Mouse (Mus musculus): ENCODE measurements around the gene Bmper.

The Bmper gene

DNA sequence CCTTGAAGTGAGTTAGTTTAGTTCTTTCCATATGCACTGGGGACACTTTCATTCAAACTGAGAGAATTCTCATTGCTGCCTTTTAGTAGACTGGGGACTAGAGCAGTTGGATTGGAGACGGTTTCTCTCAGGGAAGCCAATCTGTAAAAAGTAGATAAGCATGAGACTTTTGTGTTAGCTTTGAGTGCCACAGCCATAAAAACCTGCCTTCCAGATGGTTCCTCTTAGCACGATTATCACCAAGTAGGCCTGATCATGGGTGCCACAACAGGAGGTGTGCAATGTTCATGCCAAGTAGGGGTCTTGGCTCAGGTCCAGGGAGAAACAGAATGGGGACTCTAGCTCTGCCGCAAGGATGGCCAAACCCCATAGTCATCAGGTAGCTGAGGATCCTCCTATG, 210.4 kb downstream of the Bmper start:
- DNase-seq (ENCODE audit: low spot score in 2 of 2), result no peak

GRCm38 (mm10) chr9:23436751-23437150, 213.9 kb downstream of the Bmper start:
- DNase-seq (ENCODE audit: low spot score in 2 of 2), result no peak

GRCm38 (mm10) chr9:23438662-23439061, 215.8 kb downstream of the Bmper start:
- no peak for DNase-seq (ENCODE audit: low spot score in 2 of 2)

DNA sequence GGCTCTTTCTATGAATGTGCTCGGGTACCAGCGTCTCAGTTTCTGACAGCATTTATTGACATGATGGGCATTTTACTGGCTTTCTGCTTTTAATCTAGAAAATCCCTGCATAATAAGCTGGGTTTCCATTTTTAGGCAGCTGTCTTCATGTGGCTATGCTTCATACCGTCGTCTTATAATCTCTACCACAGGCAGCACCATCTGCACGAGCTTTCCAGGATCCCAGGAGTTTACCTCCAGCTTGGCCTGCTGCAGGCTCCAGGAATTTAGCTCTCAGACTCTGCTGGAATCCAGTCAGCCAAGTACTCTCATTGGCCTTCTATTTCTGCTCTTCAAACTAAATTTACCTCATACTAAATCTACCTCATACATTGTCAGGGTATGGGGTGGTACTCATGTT, 219.3 kb downstream of the Bmper start:
- DNase-seq (ENCODE audit: low spot score in 2 of 2), result no peak

- no peak for DNase-seq (ENCODE audit: low spot score in 2 of 2)
These were observed 222.1 kb downstream of the Bmper start for GRCm38 (mm10) chr9:23444975-23445374.

- DNase-seq (ENCODE audit: low spot score in 2 of 2), result no peak
These were observed 224.5 kb downstream of the Bmper start for GRCm38 (mm10) chr9:23447271-23447961.

GRCm38 (mm10) chr9:23453309-23453708, 230.4 kb downstream of the Bmper start:
- no peak for DNase-seq (ENCODE audit: low spot score in 2 of 2)

GRCm38 (mm10) chr9:23457186-23457585, 234.3 kb downstream of the Bmper start:
- DNase-seq (ENCODE audit: low spot score in 2 of 2), result no peak

DNA sequence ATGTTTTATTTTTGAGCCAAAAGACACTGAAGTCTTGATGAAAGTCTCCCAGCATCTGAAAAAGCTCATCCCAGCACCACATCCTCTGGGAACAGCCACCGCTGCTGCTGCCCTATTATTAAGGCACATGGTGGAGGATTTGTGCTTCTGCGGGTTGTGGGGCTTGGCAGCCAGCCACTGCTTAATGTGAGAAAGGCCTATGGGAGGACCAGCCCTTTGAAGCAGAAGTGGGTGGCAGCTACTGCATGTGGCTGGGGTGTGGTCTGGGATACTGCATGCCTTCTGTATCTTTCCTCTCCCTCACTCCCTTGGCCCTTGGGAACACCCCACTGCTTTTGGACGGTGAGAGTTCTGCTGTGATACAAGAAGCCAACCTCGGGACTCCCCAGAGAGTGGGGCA, 237.8 kb downstream of the Bmper start:
- DNase-seq (ENCODE audit: low spot score in 2 of 2), result no peak

GRCm38 (mm10) chr9:23462949-23463608, 240.2 kb downstream of the Bmper start:
- DNase-seq (ENCODE audit: low spot score in 2 of 2), result no peak

DNA sequence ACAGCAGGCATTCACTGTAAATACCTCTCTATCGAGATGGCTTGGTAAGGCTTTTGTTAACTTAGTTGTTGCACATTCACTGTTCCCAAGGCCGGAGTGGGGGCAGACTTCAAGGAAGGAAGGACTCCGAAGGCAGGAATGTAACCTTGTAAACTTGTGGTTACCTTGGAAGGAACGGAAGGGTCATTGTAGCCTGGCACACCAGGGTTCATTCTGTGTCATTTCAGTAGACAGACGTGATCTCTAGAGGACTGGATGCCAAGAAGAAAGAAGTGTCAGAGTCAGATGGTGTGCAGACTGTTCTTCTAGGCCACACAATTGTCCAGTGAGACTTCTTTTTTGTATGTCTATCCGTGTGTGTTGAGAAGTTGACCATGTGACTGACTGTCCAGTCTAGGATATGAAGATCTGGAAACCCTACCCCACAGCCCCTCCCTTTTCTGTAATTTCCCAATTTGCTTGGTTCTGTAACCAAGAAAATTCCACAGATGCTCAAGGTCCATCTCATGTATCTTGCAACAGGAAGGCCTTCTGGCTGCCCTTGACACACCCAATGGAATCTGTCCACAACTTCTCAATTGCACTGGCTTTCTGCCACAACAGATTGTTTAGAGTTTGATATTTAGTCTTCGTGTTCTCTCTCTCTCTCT, 242.2 kb downstream of the Bmper start:
- DNase-seq (ENCODE audit: low spot score in 2 of 2), result no peak

- no peak for DNase-seq (ENCODE audit: low spot score in 2 of 2)
These were observed 247.0 kb downstream of the Bmper start for GRCm38 (mm10) chr9:23469886-23470285.

DNA sequence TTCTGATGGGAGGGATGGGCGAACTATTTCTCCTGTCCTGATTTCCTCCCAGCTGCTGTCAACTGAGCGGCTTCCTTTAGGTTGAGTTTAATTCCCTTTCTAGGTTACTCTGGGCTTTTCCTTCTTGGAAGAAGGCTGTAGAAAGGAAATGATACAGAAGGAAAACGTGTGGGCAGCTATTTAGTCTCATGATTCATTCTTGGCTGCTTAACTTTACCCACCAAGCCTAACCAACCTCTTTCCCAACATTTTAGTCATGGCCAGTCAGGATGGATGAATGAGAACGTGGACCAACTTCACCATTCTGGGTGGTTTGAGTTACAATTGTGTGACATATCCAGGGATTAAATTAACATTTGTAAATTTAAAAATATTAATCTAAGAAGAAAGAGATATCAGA, 263.0 kb downstream of the Bmper start:
- no peak for DNase-seq (ENCODE audit: low spot score in 2 of 2)

DNA sequence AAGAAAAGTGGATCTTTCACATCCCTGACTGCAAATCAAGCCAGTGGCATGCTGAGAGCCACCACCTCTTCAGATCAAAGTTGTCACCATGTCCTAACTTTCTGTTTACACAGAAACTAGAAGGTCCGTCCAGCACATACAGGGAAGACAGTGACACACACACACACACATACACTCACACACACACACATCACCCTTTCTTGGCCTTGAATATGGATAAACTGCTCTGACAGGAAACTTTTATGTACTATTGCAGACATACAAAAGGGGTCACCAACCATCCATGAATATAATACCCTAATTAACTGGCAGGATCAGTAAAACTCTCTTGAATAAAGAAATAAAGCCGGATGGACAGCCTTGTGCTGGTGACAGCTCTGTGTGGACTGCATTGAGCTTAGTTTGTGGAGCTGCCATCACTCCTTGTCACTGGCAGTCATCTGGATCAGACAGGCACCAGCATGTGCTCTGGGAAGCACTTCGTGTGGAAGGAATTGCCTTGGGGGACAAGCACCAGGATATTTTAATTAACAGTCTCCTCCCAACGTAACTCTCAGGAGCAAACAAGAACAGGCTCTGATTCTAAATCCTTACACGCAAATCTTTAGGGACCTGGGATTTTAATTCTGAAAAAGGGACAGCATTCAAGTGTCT, 264.0 kb downstream of the Bmper start:
- no peak for DNase-seq (ENCODE audit: low spot score in 2 of 2)

GRCm38 (mm10) chr9:23488265-23488664, 265.4 kb downstream of the Bmper start:
- no peak for DNase-seq (ENCODE audit: low spot score in 2 of 2)

DNA sequence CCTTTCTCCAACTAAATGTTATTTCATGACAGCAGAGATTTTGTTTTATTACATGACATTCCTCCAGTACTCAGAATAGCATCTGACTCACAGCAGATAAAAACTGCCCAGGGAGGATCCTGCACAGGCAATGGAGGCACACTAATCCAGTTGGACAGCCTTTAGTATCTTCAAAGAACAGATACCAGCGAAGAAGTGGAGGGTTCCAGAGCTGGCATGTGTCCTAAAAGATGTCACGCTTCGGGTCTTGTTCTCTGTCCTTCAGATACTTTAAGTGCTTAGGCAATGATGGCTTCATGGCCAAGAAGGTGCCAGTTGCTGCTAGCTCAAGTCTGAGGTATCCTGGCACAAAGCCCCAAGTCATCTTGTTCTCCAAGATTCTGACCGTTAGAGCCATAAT, 272.5 kb downstream of the Bmper start:
- DNase-seq (ENCODE audit: low spot score in 2 of 2), result no peak

GRCm38 (mm10) chr9:23497626-23498025, 274.8 kb downstream of the Bmper start:
- DNase-seq (ENCODE audit: low spot score in 2 of 2), result no peak

GRCm38 (mm10) chr9:23533870-23534269, 311.0 kb downstream of the Bmper start:
- DNase-seq (ENCODE audit: low spot score in 2 of 2), result no peak

Measured in urinary bladder, adult 18-20 months (tissue).